Mouse (Mus musculus): ENCODE data around the gene Zfyve16.

DNA sequence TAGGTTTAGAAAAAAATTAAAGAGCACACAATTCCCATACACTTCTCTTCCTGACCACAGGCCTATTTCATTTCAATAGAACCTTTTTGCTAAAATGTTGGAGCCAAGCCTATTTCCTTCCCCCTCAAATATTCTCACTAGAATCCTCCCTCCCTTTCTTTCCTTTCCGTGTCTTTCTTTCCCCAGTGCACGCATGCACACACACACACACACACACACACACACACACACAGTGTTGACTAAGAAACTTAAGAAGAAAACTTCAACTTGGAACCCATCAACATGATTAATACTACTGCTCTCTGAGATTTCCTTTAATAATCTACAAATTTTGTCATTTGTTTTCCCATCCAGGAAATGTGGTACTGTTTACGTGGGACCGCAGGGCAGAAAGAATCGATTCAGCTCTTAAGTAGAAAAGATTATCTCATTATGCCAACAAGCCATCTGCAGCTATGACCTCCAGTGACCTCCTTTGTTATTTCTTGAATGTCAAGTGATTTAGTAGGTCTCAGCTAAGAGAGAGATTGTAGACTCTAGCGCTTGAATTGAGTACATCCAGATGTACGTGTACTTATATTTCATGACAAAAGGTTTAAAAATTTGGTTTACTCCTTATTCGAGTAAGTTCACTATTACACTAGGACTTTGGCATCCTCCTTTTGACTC is 25.9 kb upstream of the Zfyve16 start:
- no peak for TF ChIP-seq POLR2A (IDR thresholded peaks at IDR 0.05; ENCODE audit: borderline replicate concordance, insufficient read depth, low read length)
- no peak for TF ChIP-seq CTCF (IDR thresholded peaks at IDR 0.05; ENCODE audit: borderline replicate concordance, insufficient read depth, low read depth, low read length)

Data from cerebellum, adult 2 months (tissue).